Mouse (Mus musculus) layer of hippocampus, adult 6 months (tissue): ENCODE results near the gene Calhm4. TPM values are rescaled to one million over a fixed set of nuclear protein-coding genes. Genes with fewer than 3 reads are reported as not detected.

Experiments used
- long read RNA-seq, 2 experiments: library from polyadenylated mRNA; unstranded; transcript quantifications; one replicate each; pipeline ENCODE4 v2.0.0; 2019 to 2020
- polyA plus RNA-seq: library from polyadenylated mRNA; unstranded; fragments of <200 nt; fragmentation: Nextera tagmentation; gene quantifications from 2 replicates; pipeline ENCODE4 v1.2.3, GENCODE M21; 2021

Calhm4 gene
- polyA plus RNA-seq, result not detected in 2 replicates
- long read RNA-seq, experiment 1, result 0 reads
- long read RNA-seq, experiment 2, result 0 reads

DNA sequence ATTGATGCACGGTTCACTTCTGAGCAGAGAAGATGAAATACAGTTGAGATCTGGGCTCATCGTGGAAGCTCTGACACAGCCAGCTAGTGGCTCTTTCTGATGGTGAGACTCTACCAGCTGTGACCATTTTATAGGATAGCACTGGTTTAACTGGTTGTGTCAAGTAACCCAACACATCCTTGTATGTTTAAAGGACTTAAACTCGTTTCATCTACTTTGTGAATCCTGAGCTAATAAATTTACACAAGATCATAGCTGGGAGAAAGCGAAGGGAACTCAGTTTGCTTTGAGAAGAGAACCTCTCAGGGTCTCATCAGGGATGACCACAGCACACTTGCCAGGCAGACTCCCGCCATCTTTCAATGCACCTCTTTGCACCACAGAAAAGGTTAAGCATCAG is at the start of gene Calhm4:
Calhm4 (minus strand) TSS at position 101 of the 400 bp plus-strand sequence.

DNA sequence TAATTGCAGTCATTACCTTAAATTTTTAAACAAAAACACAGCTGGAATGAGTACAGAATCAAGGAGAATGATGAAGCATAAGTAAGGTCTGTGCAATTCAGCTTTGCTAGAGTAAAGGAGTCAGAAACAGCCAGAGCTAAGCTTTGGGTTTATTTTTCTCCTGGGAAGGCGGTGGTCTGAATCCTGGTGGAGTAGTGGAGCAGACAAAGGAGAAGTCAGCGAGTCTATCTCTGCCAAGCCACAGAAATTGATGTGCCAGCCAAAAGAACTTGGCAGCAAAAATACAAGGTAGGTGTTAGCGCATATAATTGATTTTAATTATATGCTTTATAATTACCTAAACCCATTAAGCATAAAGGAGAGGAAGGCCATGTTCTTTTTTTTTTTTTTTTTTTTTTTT is 6.7 kb downstream of the Calhm4 start, which contains the start of gene Trappc3l:
Trappc3l (plus strand) TSS at position 197 of the 400 bp plus-strand sequence.

GRCm38 (mm10) chr10:34019302-34020075 is 24.6 kb downstream of the Calhm4 start, which contains the start of gene Rwdd1:
Gene Rwdd1 (minus strand): TSS chr10:34019624.

Other genes with a start within 250 kb of the Calhm4 start
- not detected in 2 replicates for gene Sult3a1, start 186.6 kb downstream of the Calhm4 start, polyA plus RNA-seq
- 1.1 and 2.7 TPM in 2 replicates for gene Rsph4a, start 139.2 kb downstream of the Calhm4 start, polyA plus RNA-seq
- 5.3 TPM in 2 replicates for gene Zup1, start 93.0 kb downstream of the Calhm4 start, polyA plus RNA-seq
- gene Rwdd1, start 24.7 kb downstream of the Calhm4 start, polyA plus RNA-seq, result 169 and 170 TPM in 2 replicates
- 0.15 and 0.23 TPM in 2 replicates for gene Trappc3l, start 6.7 kb downstream of the Calhm4 start, polyA plus RNA-seq
- 4.4 and 4.6 TPM in 2 replicates for gene Calhm5, start 52.2 kb upstream of the Calhm4 start, polyA plus RNA-seq
- 0.59 and 1.4 TPM in 2 replicates for gene Calhm6, start 83.7 kb upstream of the Calhm4 start, polyA plus RNA-seq
- gene Dse, start 163.4 kb upstream of the Calhm4 start, polyA plus RNA-seq, result 1.6 and 1.7 TPM in 2 replicates
- 144 and 159 TPM in 2 replicates for gene Tspyl1, start 237.9 kb upstream of the Calhm4 start, polyA plus RNA-seq